Mouse (Mus musculus): ENCODE data around the gene Ret. TPM values are rescaled to one million over a fixed set of nuclear protein-coding genes. Genes with fewer than 3 reads are reported as not detected.

The Ret gene
- total RNA-seq (2021) = 1 to 10 TPM; 6.5 to 9.5 TPM
- long read RNA-seq, experiment 1, full-length matches to known transcripts = 2 of 5 reads
- long read RNA-seq, experiment 1, partial matches to known transcripts = 0 of 5 reads
- long read RNA-seq, experiment 1, other reads (novel, unspliced or antisense) = 3 of 5 reads
- long read RNA-seq, experiment 2, partial matches to known transcripts = 0 of 2 reads
- long read RNA-seq, experiment 2, other reads (novel, unspliced or antisense) = 2 of 2 reads

DNA sequence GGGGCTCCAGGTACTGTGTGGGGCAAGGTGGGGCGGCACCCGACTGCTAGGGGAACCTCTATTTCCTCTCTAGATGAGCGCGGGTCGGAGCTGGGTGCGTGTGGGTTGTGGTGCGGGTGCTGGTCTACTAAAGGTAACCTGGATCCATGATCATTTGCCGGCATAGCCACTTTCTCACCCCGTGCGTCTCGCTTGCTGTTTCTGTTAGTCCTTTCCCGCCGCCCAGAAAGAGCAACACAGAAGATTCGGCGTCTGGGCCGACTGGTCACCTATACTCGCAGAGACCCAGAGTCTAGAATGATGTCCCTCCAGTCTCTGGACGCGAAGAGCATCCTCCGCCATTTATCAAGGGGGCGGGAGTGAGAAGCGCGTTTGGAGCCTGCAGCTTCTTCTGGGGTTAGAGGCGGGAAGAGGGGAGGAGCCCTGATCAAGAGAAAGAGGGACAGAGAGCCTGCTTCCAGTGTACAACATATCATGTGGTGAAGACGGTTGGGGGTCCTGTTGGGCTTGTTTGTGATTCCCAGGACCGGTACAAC lies at the start of gene Ret:
Gene Ret, minus strand, starts transcription at position 279 of the 536 bp plus-strand sequence.
- DNase-seq = no peak

DNA sequence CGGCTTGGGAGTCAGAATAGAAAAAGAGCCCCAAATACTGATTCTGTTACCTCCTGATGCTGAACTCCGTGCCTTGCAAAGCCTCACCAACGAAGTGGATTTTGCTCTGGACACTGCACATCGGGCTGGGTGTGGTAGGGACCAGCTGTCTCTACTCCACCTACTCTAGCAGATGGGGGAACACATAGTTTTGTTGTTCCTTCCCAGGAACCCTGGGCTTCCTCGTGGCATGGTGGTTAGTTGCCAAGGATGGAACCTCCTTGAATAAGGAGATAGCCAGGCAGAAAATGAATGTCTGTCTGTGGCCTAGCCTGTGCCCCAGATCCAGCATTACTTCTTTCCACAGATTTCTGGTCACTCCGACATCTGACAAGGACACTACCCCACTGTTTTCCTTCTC lies 49.6 kb upstream of the Ret start:
- no peak for DNase-seq

DNA sequence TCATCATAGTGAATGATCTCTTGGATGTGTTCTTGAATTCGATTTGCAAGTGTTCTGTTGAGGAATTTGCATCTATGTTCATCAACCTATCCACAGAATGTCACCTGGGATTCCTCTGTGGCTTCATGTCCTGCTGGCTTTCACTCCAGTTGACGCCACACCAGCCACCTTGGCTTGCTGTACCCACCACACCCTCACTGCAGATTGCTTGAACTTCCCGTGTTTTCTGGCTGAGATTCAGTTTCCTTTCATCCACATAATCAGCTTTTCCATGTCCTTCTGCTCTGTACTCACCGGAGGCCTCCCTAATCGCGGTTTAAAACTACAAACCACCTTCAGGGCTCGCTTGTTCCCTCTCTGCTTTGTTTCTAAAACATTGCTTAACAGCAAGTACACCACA lies 46.6 kb upstream of the Ret start:
- DNase-seq = no peak

DNA sequence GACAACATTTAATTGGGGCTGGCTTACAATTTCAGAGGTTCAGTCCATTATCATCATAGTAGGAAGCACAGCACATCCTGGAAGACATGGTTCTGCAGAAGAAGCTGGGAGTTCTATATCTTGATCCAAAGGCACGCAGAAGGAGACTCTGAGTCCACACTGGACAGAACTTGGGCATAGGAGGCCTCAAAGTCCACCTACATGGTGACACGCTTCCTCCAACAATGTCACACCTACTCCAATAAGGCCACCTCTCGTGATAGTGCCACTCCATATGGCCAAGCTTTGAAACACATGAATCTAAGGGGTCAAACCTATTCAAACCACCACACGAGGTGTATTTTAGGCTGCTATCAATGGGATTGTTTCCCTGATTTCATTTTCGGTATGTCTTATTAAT lies 45.4 kb upstream of the Ret start:
- no peak for DNase-seq

DNA sequence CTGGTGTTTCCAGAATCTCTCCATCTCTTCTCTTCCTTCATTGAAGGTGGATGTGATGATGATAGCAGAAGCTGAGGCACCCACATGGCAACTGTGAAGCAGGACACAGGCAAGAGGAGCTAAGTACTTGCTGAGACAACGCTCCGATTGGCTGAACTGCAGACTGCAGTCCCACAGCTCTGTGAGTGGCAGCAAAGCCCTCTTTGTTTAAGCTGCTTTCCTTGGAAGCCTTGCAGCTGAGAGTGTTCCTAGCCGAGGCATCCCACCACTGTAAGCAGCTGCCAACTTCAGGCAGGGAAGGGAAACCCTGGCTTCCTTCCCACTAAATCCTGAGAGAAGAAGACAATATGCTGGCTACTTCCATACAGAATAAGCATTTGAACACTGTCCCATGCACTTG lies 28.6 kb upstream of the Ret start:
- no peak for DNase-seq

DNA sequence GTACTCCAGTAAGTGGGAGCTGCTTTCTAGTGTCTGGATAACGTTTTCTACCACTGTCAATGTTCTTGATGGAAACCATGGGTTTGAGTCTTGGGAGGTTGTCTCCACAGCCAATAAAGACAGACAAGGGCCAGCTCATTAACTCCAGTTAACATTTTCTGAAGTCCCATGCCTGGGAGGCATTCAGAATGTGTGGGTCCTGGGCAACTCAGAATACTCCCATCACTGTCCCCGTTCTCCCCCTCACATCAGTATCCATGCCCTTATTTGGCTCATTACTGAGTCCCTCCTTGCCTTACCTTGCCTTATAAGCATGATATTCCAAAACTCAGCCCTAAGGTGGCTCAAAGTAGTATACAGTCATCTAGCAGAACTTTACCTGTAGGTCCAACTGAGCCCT lies 25.0 kb upstream of the Ret start:
- DNase-seq = no peak

DNA sequence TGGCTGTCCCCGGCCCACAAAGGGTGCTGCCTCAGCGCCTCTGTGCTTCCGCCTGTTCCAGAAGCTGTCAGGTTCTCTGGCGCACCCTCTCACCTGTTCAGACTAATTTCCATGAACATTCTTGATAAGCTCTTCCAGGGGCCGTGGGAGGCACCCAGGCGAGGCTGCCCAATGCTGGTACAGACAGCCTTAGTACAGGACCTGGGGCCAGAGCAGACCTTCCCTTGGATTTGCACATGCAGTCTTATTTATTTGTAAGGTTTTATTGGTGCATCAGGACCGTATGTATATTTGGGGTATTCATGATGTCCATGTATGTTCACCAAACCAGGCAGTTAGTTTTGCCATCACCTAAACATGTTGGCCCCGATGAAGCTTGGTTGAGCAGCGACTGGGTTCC lies 18.2 kb upstream of the Ret start:
- DNase-seq = no peak

DNA sequence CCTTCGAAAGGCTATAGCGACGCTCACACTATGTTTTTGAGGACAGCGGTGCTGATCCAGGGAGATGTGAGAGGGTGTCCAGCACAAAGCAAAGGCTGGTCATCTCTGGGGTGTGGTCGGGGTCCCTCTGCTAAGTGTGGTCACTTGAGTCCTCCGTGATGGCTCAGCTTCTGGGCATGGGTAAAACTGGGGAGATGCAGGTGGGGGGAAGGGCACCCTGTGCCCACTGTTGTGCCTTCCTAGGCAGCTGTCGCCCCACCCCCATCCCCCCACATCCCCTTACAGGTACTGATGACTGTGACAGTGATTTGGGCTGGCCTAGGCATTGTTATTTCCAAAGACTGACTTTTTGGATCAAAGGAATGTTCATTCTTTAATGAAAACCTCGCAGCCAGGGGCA lies 10.8 kb upstream of the Ret start:
- no peak for DNase-seq

DNA sequence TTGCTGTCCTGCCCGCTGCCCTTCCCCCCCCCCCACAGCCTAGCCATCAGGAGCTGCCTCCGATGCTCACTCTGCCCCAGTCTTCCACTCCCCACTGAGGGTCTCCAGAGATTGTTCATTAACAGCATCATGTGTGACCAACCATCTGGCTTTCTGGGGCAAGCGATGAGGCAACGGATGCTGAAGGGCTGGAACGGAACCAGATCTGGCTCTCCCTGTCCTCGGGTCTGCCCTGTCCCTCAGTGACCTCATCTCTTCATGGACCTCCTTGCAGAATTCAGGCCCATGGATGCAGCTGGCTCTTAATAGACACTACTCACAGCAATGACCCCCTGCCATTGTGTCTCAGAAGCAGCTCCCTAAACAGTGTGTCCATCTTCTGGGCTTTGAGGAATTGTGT lies 8.9 kb upstream of the Ret start:
- peak; percentile 42 for DNase-seq

DNA sequence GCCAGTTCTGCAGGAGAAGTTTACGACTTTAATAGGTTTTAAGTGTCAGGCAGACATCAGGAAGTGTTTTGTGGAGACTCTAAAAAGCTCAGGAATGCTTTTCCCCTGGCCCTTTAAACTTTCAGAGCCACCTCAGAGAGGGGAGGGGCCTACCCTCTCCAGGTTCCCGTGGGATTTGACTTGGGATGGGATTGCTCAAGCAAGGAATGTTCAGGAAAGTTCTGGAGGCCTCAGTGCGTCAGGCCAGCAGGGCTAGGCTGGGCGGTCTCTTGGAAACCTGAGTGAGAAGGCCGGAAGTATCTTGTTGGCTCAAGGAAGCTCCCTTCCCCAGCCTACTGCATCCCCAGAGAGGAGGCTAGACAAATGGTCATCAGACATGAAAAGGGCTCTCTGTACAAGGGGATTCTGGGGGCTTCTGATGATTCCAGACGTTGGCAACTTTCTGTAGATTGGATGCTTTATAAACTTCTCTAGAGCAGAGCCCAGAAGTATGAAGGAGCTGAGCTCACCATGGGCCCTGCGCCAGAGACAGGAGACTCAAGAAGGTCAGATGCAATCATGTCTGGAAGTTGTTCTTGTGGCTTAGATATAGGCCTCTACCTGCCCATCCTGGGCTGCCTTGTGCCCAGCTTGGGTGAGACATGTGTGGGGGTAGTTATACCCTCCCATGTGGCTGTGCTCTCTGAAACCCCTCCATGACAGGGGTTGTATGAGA lies 7.8 kb upstream of the Ret start:
- DNase-seq = peak; percentile 76

DNA sequence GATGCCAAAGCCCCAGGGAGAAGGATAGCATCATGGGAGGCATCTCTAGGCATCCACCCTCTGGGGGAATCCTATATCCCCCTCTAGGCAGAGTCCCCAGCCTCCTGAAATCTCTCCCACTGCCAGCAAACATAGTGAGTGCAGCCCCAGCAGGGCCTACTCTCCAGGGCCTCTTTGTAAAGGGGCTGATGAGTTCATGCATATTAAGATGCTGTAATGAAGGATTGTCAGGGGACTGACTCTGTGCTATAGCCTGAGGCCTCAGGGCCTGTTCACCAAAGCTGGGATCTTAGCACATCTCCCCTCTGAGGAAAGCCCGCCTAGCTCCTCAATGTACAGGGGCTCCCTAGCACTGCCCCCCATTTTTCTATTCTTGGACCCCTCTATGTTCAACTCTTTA lies 6.6 kb upstream of the Ret start:
- no peak for DNase-seq

DNA sequence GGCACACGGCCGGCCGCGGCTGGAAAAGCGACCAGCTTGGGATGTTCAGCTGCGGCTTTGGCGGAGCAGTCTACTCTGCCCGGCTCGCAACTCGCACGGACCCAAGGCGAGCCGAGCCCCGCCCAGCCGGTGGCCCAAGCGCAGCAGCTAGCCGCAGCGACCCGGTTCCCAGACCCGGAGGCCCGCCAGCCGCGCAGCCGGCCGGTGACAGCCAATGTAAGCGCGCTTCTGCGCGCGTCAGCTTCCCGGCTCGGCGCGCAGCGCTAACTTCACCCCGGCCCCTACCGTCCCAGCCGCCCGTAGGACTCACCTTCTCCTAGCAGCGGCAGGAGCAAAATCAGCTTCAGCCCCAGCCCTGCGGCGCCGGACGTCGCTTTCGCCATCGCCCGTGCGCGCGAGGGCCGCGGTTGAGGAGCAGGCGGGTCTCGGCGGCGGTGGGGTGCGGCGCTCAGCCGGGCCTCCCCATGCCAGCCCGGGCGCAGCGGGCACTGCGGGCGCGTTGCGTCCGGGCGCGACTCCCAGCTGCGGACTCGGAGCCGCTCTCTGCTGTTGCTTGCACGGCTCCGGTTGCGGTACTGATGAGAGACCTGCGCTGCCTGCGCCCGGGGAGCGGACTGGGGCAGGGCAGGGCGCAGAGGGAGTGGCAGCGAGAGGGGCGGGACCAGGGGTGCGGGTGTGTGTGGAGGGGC lies 623 bp downstream of the Ret start:
- peak; percentile 63 for DNase-seq

DNA sequence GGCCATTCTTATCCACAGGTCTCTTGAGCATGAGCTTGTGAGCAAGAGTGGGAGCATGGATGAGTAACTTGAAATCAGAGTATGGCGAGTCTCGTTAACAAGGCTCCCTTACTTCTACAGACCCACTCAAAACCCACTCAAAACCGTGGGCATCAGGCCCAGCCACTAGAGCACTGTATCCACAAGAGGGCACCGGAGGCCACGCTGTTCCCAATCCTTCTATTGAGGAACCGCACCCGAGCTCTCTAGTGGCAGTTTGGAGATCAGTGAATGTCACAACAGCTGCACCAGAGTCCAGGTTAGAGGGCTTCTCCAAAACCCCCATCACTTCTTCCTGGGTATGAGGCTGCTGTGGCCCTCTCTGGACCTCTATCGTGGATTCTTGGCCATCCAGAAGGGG lies 2.4 kb downstream of the Ret start:
- peak; percentile 41 for DNase-seq

DNA sequence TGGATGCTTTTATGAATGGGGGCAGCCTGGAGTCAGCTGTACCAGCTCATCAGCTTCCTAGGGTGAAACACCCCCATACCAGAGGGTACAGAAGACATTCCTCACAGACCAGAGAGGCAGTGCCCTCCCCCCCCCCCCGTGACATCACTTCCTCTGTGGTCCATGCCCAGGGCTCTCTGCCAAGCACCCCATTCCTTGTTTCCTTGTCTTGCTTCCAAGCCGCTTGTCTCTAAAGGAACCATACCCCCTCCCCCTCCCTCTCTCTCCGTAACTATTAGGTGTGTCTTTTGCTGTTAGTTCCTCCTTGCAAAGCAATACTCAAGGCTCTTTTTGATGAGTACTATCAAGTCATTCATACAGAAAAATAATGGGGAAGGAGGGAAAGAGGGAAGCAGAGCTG lies 4.6 kb downstream of the Ret start:
- DNase-seq = no peak

DNA sequence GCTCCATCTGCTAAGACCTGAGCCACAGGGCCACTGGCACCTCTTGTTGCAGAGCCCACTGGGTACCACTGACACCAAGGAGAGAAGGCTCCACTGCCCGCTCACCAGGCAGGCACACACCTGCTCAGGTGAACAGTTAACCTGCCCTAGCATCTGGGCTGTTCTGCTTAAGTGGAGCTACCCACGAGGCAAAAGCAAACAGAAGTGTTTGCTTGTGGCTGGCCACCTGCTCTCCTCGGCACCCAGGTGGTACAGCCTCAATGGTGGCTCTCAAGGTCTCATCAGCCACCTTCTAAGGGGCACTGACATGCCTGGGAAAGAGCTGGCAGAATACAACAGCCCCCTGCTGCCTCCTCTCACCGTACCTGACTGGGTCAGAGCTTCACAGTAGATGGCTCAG lies 5.3 kb downstream of the Ret start:
- no peak for DNase-seq

DNA sequence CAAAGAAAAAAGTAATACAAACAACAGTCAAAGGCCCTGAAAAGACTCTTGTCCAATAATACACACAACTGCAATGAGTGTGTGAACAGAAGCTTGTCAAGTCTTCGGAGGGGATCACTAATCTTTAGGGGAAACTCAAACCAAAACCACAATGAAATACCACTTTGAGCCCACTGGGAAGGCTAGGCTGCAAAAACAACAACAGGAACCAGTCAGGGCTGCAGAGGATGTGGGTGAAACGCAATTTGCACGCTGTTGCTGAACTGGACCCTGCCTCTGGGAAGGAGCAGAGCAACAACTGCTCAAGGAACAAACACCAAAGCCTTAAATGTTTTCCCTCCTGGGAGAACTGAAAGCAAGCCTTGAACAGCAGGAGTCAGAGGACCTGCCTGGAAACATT lies 7.8 kb downstream of the Ret start:
- no peak for DNase-seq

DNA sequence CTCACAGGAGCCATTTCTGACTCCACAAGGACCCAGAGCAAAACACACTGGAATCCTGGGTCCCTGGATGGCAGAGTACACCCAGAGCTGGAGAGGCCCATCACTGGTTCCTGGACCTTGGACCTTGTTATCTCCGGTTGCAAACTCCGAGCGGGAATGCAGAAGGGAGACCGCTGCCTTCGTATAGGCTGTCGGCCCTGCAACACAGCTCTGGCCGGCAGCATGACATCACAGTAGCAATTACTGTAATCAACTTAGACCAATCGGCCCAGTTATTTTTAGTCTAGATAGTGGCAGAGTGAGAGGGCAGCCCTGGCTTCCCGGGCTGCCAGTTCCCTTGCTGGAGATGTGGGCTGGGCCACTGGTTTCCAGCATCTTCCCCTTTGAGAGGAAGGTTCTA lies 8.9 kb downstream of the Ret start:
- no peak for DNase-seq

DNA sequence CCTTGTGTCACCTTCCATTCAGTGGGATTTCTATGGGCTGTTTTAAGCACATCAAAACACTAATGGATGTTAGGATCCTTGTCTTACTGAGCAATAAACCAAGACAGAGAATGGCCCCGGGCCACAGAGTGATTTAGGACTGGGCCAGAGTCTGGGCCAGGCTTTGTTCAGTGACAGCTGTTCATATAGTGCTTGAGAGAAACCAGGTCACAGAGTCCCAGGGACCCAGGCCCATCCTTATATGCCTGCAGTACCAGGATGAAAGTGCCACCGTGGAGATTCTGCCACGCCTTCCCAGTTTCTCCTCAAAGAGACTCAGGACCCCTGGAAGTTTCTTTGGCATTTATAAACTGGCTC lies 10.3 kb downstream of the Ret start:
- DNase-seq = no peak

DNA sequence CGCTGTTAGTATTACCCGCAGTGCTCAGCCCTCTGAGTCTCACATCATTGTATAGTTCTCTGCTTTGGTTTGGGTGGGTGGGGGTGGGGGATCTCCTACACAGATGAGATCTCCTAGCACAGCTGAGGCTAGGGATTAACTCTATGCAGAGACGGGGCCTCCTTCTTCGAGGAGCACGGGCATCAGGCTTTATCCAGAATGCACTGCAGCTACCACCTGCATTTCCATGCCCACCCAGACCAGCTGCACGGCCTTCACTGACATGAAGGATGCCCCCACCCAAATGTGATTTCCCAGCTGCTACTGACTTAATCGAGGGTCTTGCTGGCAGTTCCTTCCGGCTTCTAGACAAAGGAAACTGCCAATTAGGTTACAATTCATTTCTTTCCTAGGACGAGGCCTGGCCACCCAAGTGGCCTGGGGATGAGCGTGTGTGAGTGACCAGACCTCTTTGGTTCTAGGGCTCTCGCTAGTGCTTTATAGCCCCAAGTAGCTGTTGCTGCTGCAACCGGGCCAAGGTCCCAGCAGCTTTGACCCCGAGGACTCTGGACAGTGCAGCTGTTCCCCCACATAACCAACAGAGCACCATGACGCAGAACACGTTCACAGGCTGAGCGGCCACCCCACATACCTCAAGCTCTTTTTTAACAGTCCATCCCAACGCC lies 10.8 kb downstream of the Ret start:
- DNase-seq = no peak

DNA sequence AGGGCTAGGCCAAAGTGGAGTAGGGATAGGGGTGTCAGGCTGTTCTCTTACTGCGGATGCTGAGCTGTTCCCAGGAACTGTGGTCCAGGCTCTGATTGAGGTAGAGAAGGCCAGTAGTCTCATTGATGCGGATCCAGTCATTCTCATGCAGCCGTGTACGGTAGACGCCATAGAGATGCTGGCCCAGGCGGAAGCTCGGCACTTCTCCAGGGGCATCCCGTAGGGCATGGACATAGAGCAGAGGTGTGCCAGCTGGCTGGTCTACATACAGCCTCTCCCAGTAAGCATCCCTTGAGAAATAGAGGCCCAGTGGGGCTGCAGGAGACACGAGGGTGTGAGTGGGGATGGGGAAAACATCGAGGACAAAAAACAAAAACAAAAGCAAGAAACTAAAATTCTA lies 13.4 kb downstream of the Ret start:
- DNase-seq = no peak

DNA sequence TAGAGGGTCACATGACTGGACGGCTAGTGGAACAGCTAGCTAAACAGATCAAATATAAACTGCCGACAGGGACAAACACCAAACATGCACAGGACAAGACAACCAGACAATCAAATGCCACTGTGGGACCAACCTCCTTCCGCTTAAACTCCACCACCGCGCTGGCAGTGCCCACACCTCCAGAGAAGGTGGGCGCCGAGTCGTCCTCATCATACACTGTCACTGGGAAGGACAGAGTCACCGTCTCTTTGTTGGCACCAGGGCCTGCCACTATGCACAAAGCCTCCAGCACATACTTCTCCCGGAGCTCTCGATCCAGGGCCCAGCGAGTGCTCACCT lies 17.5 kb downstream of the Ret start:
- DNase-seq = no peak

DNA sequence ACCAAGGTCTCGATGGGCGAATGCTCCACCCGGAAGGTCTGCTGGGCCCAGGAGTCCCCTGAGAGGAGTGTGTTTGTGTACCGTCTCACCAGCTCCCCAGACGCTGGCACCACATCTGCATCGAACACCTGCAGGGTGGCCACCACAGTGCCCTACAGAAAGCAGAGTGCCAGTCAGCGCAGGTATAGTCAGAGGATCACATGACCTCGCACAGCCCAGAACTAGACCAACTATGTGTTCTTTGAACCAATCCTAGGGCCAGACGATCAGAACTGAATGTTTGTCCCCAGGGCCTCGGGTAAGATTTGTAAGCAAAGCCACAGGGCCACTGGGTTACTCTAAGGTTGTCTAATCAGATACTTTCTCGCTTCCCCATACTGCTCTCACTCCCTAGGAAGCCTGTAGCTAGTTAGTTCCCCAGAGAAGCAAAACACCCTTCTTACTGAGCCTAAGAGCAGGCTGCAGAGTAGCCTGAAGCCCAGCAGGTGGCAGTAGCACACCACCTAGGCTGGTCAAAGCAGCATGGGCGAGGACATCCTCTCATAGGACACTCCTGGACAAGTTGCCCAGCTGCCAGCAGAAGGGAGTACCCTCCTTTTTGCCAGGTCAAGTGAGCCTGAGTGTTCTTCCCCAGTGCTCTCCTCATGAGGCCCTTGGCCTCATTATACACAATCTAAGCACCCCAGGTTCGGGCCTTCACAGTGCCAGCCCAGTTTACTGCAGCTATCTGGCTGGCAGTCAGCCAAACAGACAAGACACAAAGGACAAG lies 18.0 kb downstream of the Ret start:
- peak; percentile 67 for DNase-seq

DNA sequence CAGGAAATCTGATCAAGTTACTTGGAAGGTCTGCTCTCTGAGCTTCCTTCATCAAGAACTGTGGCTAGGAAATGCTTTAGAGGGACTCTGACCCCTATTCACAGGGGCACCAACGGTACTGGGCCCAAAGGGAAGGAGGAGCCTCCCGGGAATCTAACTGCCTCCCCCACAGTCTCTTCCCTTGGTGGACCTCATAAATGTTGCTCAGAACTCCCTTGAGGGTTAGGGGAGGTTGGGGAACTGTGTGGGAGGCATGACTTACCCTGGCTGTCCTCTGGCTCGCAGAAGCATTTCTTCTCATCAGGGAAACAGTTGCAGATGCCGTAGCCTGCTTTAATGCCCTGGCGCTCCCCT lies 23.6 kb downstream of the Ret start:
- no peak for DNase-seq

All from gastrocnemius, postnatal 25 days (tissue).